Mouse (Mus musculus) thymus, postnatal 0 days (tissue): ENCODE results near the gene Prtg. TPM values are rescaled to one million over a fixed set of nuclear protein-coding genes. Genes with fewer than 3 reads are reported as not detected.

Experiments used
- DNase-seq: peaks from one replicate; pipeline ENCODE4 v3.0.0-alpha.2; 2015; ENCODE audit warnings: low spot score
- polyA plus RNA-seq: library from polyadenylated mRNA; unstranded; fragments of >200 nt; fragmentation: Nextera tagmentation; extraction: Ambion mirVana; gene quantifications from 2 replicates; pipeline ENCODE4 v1.2.1, GENCODE M21; 2015

The Prtg gene
- polyA plus RNA-seq, 1 experiment from 2014 or later: 0.13 TPM

DNA sequence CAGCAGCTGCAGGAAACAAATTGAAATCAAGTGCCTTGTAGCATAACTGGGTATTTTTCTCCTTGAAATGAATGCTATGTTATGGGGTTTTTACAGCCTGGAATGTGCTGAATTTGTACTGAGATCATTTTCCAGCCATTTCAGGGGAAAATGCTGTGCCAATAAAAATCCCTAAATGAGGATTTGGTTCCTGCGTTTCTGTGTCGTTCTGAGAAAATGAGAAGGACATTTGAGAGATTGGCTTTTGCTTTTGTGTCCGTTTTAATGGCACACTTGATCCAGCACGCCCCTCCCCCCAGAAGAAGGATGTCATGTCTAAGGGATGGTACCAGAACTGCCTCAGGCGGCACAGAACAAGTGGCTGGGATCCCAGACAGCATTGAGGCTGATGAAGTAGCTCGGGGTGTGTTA, 100.0 kb downstream of the Prtg start:
- no peak for DNase-seq

DNA sequence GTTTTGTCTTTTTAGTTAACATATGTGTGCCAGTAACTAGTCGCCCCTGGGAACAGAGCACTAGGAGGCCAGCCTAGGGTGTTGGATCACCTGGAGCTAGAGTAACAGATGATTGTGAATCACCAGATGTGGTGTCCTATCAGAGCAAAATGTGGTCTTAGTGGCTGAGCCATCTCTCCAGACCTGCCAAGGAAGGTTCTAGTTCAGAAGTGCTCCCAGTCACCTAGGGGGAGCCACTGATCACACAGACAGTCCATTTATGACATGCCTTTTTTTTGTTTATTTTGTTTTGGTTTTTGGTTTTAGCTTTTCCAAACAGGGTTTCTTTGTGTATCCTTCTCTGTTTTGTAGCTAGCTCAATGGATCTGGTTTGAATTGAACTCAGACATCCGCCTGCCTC, 104.7 kb downstream of the Prtg start:
- no peak for DNase-seq

DNA sequence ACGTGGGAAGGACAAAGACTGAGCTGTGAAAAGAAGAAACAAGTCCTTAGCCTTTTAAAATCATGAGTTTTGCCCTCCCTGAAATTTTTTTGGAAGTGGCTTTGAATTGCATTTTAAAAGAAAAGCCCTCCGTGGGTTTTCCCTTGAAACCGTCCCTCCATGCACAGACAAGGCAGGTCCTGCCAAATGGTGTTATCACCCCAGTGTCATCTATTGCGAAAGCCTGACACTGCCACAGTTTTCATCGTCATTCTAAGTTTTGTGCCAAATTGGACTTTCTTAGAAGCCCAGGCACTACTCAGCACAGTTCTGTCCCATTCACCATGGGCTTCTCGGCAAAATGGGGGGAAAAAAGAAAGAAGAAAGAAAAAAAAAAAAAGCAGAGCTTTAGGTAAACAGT, 106.9 kb downstream of the Prtg start:
- no peak for DNase-seq

- DNase-seq: no peak
Observed at GRCm38 (mm10) chr9:72915728-72916127, 109.1 kb downstream of the Prtg start.

DNA sequence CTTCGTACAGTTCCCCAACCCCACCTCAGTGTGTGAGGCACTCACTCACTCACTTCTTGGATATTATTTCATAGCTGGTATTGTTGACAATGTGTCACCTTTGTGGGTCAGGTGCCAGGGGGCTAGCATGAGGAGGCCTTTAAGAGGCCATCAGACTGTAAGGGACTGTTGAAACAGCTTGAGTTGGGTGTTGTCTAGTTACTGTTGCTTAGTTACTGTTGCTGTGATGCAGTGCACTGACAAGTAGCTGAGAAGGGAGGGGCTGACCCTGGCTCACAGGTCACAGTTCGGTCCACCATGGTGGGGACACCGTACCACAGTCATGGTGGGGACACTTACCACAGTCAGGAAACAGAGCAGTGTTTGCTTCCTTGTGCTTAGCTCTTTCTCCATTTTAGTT, 116.4 kb downstream of the Prtg start:
- no peak for DNase-seq

DNA sequence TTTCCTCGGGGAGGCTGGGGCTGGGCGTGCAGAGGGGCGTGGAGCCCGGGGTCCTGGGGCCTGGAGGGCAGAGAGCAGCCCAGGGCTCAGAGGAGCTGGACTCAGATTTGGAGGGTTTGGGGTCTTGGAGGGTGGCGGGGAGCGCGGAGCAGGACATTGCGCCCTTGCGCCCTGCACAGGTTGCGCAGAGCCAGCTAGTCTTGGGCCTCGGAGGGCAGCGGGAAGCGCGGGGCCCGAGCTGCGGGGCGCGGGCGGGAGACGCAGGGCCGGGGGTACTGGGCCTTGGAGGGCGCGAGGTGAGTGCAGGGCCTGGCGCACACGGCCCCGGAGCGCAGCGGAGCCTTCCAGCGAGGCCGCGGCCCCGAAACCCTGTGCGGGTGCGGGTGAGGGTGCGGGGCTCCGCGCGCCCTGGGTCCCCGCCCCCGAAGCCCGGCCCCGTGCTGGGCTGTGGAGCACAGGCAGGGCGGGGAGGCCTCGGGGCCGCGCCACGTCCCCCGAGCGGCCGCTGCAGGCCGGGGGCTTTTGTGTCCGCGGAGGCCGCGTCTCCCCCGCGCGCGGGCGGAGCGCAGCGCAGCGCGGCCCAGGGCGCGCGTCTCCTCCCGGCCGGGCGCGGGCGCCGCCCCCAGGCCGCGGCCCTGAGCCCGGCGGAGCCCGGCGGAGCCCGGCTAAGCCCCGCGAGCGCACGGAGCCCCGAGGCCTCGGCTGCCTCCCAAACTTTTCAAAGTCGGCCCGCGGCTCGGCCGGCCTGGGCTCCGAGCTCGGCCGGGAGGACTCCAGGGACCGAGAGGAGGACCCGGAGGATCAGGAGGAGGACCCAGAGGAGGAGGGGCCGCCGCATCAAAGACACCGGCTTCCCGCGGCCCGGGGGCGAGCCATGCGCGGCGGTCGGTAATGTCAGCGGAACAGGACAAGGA, 118.6 kb downstream of the Prtg start, which contains the start of gene Pygo1:
Gene Pygo1, plus strand, starts transcription at position 625 of the 914 bp plus-strand sequence.
- no peak for DNase-seq

- DNase-seq: no peak
Observed at GRCm38 (mm10) chr9:72925935-72926258, 119.2 kb downstream of the Prtg start.

GRCm38 (mm10) chr9:72931166-72931790, 124.6 kb downstream of the Prtg start:
- no peak for DNase-seq

DNA sequence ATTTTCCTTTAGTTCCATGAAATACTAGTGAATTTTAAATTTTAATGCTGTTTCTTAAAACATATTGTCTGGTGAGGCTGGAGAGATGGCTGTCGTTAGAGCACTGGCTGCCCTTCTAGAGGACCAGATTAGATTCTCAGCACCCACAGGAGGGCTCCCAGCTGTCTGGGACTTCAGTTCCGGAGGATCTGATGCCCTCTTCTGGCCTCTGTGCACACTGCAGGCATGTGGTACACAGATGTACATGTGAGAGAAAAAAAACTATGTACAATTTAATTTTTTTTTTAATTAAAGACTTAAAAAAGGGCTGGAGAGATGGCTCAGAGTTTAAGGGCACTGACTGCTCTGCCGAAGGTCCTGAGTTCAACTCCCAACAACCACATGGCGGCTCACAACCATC, 128.6 kb downstream of the Prtg start:
- no peak for DNase-seq

DNA sequence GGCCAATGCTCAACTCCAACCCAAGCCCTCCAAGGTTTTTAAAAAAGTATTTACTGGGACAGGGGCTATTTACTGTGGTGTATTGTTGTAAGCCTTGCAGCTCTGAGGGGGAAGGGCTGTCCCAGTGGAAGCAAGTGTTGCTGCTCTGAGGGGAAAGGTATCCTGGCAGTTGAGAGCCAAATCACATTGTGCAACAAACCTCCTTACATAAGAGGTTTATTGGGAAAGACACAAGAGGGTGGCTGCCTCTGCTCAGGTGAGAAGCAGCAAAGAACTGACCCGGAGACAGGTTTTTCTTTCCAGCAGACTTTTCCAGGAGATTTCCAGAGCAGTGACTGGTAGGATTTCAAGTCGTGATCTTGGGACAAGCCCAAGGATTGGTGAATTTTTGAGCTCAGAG, 129.6 kb downstream of the Prtg start:
- no peak for DNase-seq

GRCm38 (mm10) chr9:72943424-72943823, 136.8 kb downstream of the Prtg start:
- peak; percentile 17 for DNase-seq

- DNase-seq: no peak
Observed at GRCm38 (mm10) chr9:72944286-72944685, 137.6 kb downstream of the Prtg start.

- no peak for DNase-seq
Observed at GRCm38 (mm10) chr9:72947010-72947409, 140.3 kb downstream of the Prtg start.

- peak; percentile 58 for DNase-seq
Observed at GRCm38 (mm10) chr9:72949572-72949971, 142.9 kb downstream of the Prtg start.

DNA sequence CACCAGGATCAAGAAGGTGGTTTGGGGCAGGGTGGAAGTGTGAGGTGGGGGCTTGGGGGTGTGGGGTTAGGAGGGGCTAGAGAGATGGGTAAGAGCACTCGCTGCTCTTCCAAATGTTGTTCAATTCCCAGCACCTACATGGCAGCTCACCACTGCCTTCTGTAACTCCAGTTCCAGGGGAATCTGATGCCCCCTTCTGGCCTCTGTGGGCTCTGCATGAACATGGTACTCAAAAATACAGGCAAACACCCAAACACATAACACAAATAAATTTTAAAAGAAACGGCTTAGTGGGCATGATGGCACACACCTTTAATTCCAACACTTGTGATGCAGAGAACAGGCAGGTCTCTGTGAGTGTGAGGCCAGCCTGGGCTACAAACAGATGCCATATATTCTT, 148.1 kb downstream of the Prtg start:
- DNase-seq: peak; percentile 33

- peak; percentile 62 for DNase-seq
Observed at GRCm38 (mm10) chr9:72955546-72955945, 148.9 kb downstream of the Prtg start.

DNA sequence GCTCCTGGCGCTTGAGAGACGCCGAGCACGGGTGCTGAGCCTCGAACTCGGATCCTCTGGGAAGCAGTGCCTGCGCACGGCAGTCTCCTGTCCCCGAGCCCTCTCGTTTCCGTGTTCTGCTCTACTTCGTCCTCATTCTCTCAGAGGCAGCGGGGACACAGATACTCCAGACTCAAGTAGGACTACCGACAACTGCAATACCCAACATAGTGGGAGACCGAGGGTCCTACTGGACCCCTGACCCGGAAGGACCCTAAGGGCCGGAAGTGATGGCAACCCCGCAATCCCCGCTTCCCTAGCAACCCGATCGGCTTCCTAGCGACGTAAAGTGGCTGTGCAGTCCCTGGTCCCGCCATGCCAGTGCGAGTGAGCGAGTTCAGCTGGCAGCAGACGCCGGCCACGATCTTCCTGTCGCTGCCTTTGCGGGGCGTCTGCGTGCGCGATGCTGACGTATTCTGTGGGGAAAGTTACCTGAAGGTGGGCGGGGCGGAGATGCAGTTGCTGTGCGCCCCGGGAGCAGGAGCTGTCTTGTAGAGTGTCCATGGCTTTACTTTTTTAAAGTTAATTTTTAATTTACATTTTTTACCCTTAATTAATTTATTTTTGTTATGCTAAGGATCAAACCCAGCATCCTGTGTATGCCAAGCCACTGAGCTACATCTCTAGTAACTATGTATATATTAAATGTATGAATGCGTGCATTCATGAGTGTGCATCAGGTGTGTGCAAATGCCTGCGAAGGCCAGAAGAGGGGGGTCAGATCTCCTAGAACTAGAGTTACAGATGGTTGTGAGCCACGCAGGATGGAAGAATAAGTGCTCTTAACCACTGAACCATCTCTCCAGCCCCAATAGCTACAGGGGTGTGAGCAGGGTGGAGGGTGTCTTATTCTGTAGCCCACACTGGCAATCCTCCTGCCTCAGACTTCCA, 152.1 kb downstream of the Prtg start, which contains the start of the genes Dyx1c1 and Gm44503:
Gene Dyx1c1, plus strand, starts transcription at position 265 of the 930 bp plus-strand sequence.
Gene Gm44503, plus strand, starts transcription at position 332 of the 930 bp plus-strand sequence.
- peak; percentile 91 for DNase-seq

- DNase-seq: no peak
Observed at GRCm38 (mm10) chr9:72961346-72961745, 154.7 kb downstream of the Prtg start.

DNA sequence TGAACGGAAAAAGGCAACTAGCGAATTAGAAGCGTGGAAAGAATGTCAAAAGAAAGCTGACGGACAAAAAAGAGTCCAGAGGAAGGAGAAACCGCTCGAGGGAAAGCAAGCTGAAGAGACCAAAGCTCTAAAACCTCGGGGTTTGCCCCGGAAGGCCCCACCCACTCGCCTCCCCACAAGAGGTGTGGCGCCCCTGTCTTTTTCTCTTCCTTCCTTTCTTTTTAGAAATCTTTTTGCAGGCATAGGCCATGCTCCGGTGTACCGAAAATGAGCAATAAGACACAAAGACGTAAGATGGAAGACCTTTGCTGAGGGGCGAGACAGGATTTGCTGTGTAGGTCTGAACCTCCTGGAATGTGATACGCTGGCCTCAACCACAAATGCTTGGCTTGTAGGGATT, 155.3 kb downstream of the Prtg start:
- peak; percentile 70 for DNase-seq
